Mouse (Mus musculus): ENCODE data around the gene Prss56. TPM values are rescaled to one million over a fixed set of nuclear protein-coding genes. Genes with fewer than 3 reads are reported as not detected.

Gene Prss56
- polyA plus RNA-seq, 1 experiment from 2014 or later: 2.1 TPM

DNA sequence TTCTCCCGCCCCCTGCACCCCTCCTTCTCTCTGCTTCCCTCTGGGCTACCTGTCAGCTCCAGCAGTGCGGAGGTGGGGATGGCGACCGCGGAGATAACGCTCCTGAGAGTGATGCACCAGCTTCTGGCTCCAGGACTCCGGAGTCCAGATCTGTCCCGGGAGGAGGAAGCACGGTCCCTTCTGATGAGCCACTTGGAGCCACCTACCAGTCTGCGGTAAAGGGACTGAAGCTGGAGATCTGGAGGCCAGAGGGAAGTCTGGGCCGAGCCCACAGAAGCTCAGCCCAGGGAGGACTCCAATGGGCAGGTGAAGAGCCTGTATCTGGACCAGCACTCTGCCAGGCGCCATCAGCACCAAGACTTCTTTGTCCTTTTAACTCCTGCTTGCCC, 26.9 kb upstream of the Prss56 start, which contains the start of gene Ecel1:
TSS of gene Ecel1 (minus strand) at position 323 of the 389 bp plus-strand sequence.
- no peaks in the 10 kb centered on the region for H3K36me3 ChIP-seq (ENCODE audit: control insufficient read depth, insufficient read depth, low read length)
- no peaks in the 10 kb centered on the region for H3K9me3 ChIP-seq (ENCODE audit: control insufficient read depth, low read length)
- ATAC-seq: no peak
- peak within 1 kb of the TSS; percentile 66 for H3K9ac ChIP-seq (ENCODE audit: low read depth, low read length)
- 2% methylated on average over 12 of the region's 12 CpGs for WGBS
- H3K4me2 ChIP-seq (ENCODE audit: low read length): peak within 1 kb of the TSS; percentile 74
- no peak within 1 kb of the TSS for H3K27ac ChIP-seq (ENCODE audit: low read depth, low read length)
- H3K4me3 ChIP-seq (ENCODE audit: low read length): peak within 1 kb of the TSS; percentile 48
- peaks cover 46% of the 10 kb centered on the region for H3K27me3 ChIP-seq (replicated peaks; ENCODE audit: control insufficient read depth, insufficient read depth, low read length)
- H3K4me1 ChIP-seq (ENCODE audit: control insufficient read depth, insufficient read depth, low read depth, low read length): peaks cover 14% of the 10 kb centered on the region

DNA sequence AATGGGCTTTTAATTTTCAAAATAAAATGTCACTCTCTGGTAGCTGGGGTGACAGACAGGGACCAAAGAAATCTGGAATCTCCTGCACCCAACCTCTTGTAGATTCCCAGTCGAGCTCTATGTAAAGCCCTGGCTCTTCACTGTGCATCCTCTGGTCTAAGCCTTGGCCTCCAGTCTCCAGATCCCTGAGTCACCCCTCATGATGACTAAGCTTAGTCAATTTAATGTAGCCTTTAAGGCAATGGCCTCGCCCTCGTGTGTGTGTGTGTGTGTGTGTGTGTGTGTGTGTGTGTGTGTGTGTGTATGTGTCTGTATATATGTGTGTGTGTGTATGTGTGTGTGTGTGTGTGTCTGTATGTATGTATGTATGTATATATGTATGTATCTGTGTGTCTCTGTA, 23.7 kb upstream of the Prss56 start:
- H3K4me3 ChIP-seq (ENCODE audit: low read length): no peak overlapping the region
- H3K27ac ChIP-seq (ENCODE audit: low read depth, low read length): no peak overlapping the region
- no peak overlapping the region for H3K4me2 ChIP-seq (ENCODE audit: low read length)
- WGBS: 82% methylated on average over 3 of the region's 3 CpGs
- H3K36me3 ChIP-seq (ENCODE audit: control insufficient read depth, insufficient read depth, low read length): no peaks in the 10 kb centered on the region
- H3K27me3 ChIP-seq (replicated peaks; ENCODE audit: control insufficient read depth, insufficient read depth, low read length): peaks cover 17% of the 10 kb centered on the region
- no peaks in the 10 kb centered on the region for H3K9me3 ChIP-seq (ENCODE audit: control insufficient read depth, low read length)
- peaks cover 8% of the 10 kb centered on the region for H3K4me1 ChIP-seq (ENCODE audit: control insufficient read depth, insufficient read depth, low read depth, low read length)
- no peak overlapping the region for H3K9ac ChIP-seq (ENCODE audit: low read depth, low read length)
- ATAC-seq: no peak

GRCm38 (mm10) chr1:87164164-87164795, 18.8 kb upstream of the Prss56 start:
- no peaks in the 10 kb centered on the region for H3K27me3 ChIP-seq (replicated peaks; ENCODE audit: control insufficient read depth, insufficient read depth, low read length)
- peak; percentile 43 for ATAC-seq
- H3K4me2 ChIP-seq (ENCODE audit: low read length): no peak overlapping the region
- WGBS: 23% methylated on average over 11 of the region's 11 CpGs
- 0 out of 2 replicates have a peak overlapping the region, but pooled peaks have one; percentile 35 for H3K27ac ChIP-seq (ENCODE audit: low read depth, low read length)
- H3K9me3 ChIP-seq (ENCODE audit: control insufficient read depth, low read length): no peaks in the 10 kb centered on the region
- no peak overlapping the region for H3K4me3 ChIP-seq (ENCODE audit: low read length)
- peaks cover 3% of the 10 kb centered on the region for H3K4me1 ChIP-seq (ENCODE audit: control insufficient read depth, insufficient read depth, low read depth, low read length)
- peak overlapping the region; percentile 32; the same call in 1 of the 2 replicates for H3K9ac ChIP-seq (ENCODE audit: low read depth, low read length)
- no peaks in the 10 kb centered on the region for H3K36me3 ChIP-seq (ENCODE audit: control insufficient read depth, insufficient read depth, low read length)

GRCm38 (mm10) chr1:87164796-87165184, 18.3 kb upstream of the Prss56 start:
- Histone ChIP-seq H3K27ac (ENCODE audit: low read depth, low read length) (0 out of 2 replicates have a peak overlapping the region, but pooled peaks have one; percentile 35), H3K4me1 (ENCODE audit: control insufficient read depth, insufficient read depth, low read depth, low read length) (peaks cover 7% of the 10 kb centered on the region), H3K36me3 (ENCODE audit: control insufficient read depth, insufficient read depth, low read length) (no peaks in the 10 kb centered on the region), H3K27me3 (replicated peaks; ENCODE audit: control insufficient read depth, insufficient read depth, low read length) (no peaks in the 10 kb centered on the region), H3K9ac (ENCODE audit: low read depth, low read length) (peak overlapping the region; percentile 32; the same call in 1 of the 2 replicates), H3K9me3 (ENCODE audit: control insufficient read depth, low read length) (no peaks in the 10 kb centered on the region), H3K4me2 (ENCODE audit: low read length) (no peak overlapping the region), H3K4me3 (ENCODE audit: low read length) (no peak overlapping the region)
- ATAC-seq: peak; percentile 6; the same call in 1 of the 2 replicates
- WGBS: 33% methylated on average over 9 of the region's 9 CpGs

DNA sequence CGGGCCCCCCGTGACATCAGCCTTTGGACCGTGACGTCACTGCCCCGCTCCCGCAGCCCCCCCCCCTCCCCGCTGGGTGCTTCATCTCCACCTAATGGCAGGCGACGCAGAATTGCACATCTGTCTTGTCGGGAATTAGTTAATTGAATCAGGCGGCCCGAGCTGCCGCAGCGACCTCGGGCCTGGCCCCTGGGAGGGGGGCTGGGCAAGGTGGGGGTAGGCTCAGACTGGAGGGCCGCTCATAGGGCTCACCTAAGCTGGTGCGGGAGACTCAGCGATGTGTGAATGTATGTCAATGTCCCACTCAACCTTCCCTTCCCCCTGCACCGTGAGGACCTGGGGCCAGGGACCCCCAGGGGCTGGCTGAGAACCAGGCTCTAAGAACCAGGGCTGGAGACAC, 12.7 kb upstream of the Prss56 start:
- Histone ChIP-seq H3K9ac (ENCODE audit: low read depth, low read length) (0 out of 2 replicates have a peak overlapping the region, but pooled peaks have one; percentile 8), H3K27ac (ENCODE audit: low read depth, low read length) (no peak overlapping the region), H3K9me3 (ENCODE audit: control insufficient read depth, low read length) (no peaks in the 10 kb centered on the region), H3K27me3 (replicated peaks; ENCODE audit: control insufficient read depth, insufficient read depth, low read length) (no peaks in the 10 kb centered on the region), H3K36me3 (ENCODE audit: control insufficient read depth, insufficient read depth, low read length) (no peaks in the 10 kb centered on the region), H3K4me2 (ENCODE audit: low read length) (peak overlapping the region; percentile 30; the same call in 1 of the 2 replicates), H3K4me3 (ENCODE audit: low read length) (no peak overlapping the region), H3K4me1 (ENCODE audit: control insufficient read depth, insufficient read depth, low read depth, low read length) (peaks cover 18% of the 10 kb centered on the region)
- peak; percentile 35 for ATAC-seq
- 8% methylated on average over 19 of the region's 19 CpGs for WGBS

- H3K27me3 ChIP-seq (replicated peaks; ENCODE audit: control insufficient read depth, insufficient read depth, low read length): no peaks in the 10 kb centered on the region
- H3K4me3 ChIP-seq (ENCODE audit: low read length): no peak overlapping the region
- H3K9ac ChIP-seq (ENCODE audit: low read depth, low read length): no peak overlapping the region
- WGBS: 96% methylated on average over 1 of the region's 1 CpGs
- H3K4me1 ChIP-seq (ENCODE audit: control insufficient read depth, insufficient read depth, low read depth, low read length): peaks cover 20% of the 10 kb centered on the region
- H3K9me3 ChIP-seq (ENCODE audit: control insufficient read depth, low read length): no peaks in the 10 kb centered on the region
- H3K4me2 ChIP-seq (ENCODE audit: low read length): no peak overlapping the region
- ATAC-seq: no peak
- H3K27ac ChIP-seq (ENCODE audit: low read depth, low read length): no peak overlapping the region
- no peaks in the 10 kb centered on the region for H3K36me3 ChIP-seq (ENCODE audit: control insufficient read depth, insufficient read depth, low read length)
These were observed 11.8 kb upstream of the Prss56 start for GRCm38 (mm10) chr1:87171312-87171711.

- Histone ChIP-seq H3K4me3 (ENCODE audit: low read length) (no peak overlapping the region), H3K36me3 (ENCODE audit: control insufficient read depth, insufficient read depth, low read length) (no peaks in the 10 kb centered on the region), H3K9ac (ENCODE audit: low read depth, low read length) (no peak overlapping the region), H3K4me1 (ENCODE audit: control insufficient read depth, insufficient read depth, low read depth, low read length) (peaks cover 20% of the 10 kb centered on the region), H3K27me3 (replicated peaks; ENCODE audit: control insufficient read depth, insufficient read depth, low read length) (no peaks in the 10 kb centered on the region), H3K9me3 (ENCODE audit: control insufficient read depth, low read length) (no peaks in the 10 kb centered on the region), H3K4me2 (ENCODE audit: low read length) (no peak overlapping the region), H3K27ac (ENCODE audit: low read depth, low read length) (no peak overlapping the region)
- 40% methylated on average over 9 of the region's 9 CpGs for WGBS
- ATAC-seq: no peak
These were observed 10.8 kb upstream of the Prss56 start for GRCm38 (mm10) chr1:87172316-87172715.

GRCm38 (mm10) chr1:87174006-87174955, 8.8 kb upstream of the Prss56 start:
- no peak overlapping the region for H3K9ac ChIP-seq (ENCODE audit: low read depth, low read length)
- H3K36me3 ChIP-seq (ENCODE audit: control insufficient read depth, insufficient read depth, low read length): no peaks in the 10 kb centered on the region
- no peaks in the 10 kb centered on the region for H3K9me3 ChIP-seq (ENCODE audit: control insufficient read depth, low read length)
- 25% methylated on average over 28 of the region's 28 CpGs for WGBS
- no peak for ATAC-seq
- H3K4me1 ChIP-seq (ENCODE audit: control insufficient read depth, insufficient read depth, low read depth, low read length): peaks cover 20% of the 10 kb centered on the region
- H3K27ac ChIP-seq (ENCODE audit: low read depth, low read length): no peak overlapping the region
- no peaks in the 10 kb centered on the region for H3K27me3 ChIP-seq (replicated peaks; ENCODE audit: control insufficient read depth, insufficient read depth, low read length)
- H3K4me3 ChIP-seq (ENCODE audit: low read length): no peak overlapping the region
- H3K4me2 ChIP-seq (ENCODE audit: low read length): no peak overlapping the region

- no peak overlapping the region for H3K4me3 ChIP-seq (ENCODE audit: low read length)
These were observed 7.2 kb upstream of the Prss56 start for GRCm38 (mm10) chr1:87175852-87176292.

More at GRCm38 (mm10) chr1:87175852-87176292, 7.2 kb upstream of the Prss56 start:
- H3K4me2 ChIP-seq (ENCODE audit: low read length): peak overlapping the region; percentile 4
- H3K9ac ChIP-seq (ENCODE audit: low read depth, low read length): peak overlapping the region; percentile 8; the same call in 1 of the 2 replicates
- no peaks in the 10 kb centered on the region for H3K27me3 ChIP-seq (replicated peaks; ENCODE audit: control insufficient read depth, insufficient read depth, low read length)
- no peaks in the 10 kb centered on the region for H3K36me3 ChIP-seq (ENCODE audit: control insufficient read depth, insufficient read depth, low read length)
- H3K4me1 ChIP-seq (ENCODE audit: control insufficient read depth, insufficient read depth, low read depth, low read length): peaks cover 8% of the 10 kb centered on the region
- peak; percentile 66 for ATAC-seq
- no peaks in the 10 kb centered on the region for H3K9me3 ChIP-seq (ENCODE audit: control insufficient read depth, low read length)
- 5% methylated on average over 11 of the region's 11 CpGs for WGBS
- no peak overlapping the region for H3K27ac ChIP-seq (ENCODE audit: low read depth, low read length)

Data from hindbrain, embryonic 16.5 days (tissue).